Mouse (Mus musculus) heart, adult 2 months (tissue): ENCODE data around the gene 2410004B18Rik.

ENCODE experiments used
- CTCF ChIP-seq: fragments of 200-600 bp; IDR thresholded peaks from 2 replicates; pipeline ENCODE4 v1.8.1; 2022; ENCODE audit warnings: antibody characterized with exemption, mild to moderate bottlenecking, moderate library complexity
- EP300 ChIP-seq: fragments of 200-500 bp; IDR thresholded peaks from 2 replicates; pipeline ENCODE4 v1.6.1; 2011; ENCODE audit warnings: low read depth, low read length, control low read depth; ENCODE audit not compliant: insufficient read depth
- POLR2A ChIP-seq: fragments of 200-500 bp; IDR thresholded peaks from 2 replicates; pipeline ENCODE4 v1.6.1; 2011; ENCODE audit warnings: mild to moderate bottlenecking, low read depth, low read length, control low read depth; ENCODE audit not compliant: insufficient read depth

- no peak for TF ChIP-seq POLR2A
- TF ChIP-seq CTCF = no peak
- TF ChIP-seq EP300 = no peak
Observed at GRCm38 (mm10) chr3:145916374-145916773, 21.4 kb upstream of the 2410004B18Rik start.
